Mouse (Mus musculus) midbrain, embryonic 12.5 days (tissue): ENCODE results near the gene Bicdl2. TPM values are rescaled to one million over a fixed set of nuclear protein-coding genes. Genes with fewer than 3 reads are reported as not detected.

Source experiments
- ATAC-seq: fragments of 200-750 bp; cut with Nextera tagmentation; 2 replicates; pipeline ENCODE4 v1.8.0; 2017; ENCODE audit warnings: low read depth, moderate TSS enrichment, moderate library complexity; ENCODE audit not compliant: low FRiP score
- H3K27ac ChIP-seq: fragments of 300-500 bp; sonication (generic); replicated peaks from 2 replicates; pipeline ENCODE4 v1.5.1; 2016; ENCODE audit warnings: mild to moderate bottlenecking
- H3K27me3 ChIP-seq: fragments of 300-500 bp; sonication (generic); 2 replicates; pipeline ENCODE4 v1.6.1; 2016; ENCODE audit warnings: mild to moderate bottlenecking
- H3K36me3 ChIP-seq: fragments of 300-500 bp; sonication (generic); 2 replicates; pipeline ENCODE4 v1.6.1; 2016
- H3K4me1 ChIP-seq: fragments of 300-500 bp; sonication (generic); 2 replicates; pipeline ENCODE4 v1.6.1; 2016
- H3K4me2 ChIP-seq: fragments of 300-500 bp; sonication (generic); replicated peaks from 2 replicates; pipeline ENCODE4 v1.6.1; 2016; ENCODE audit warnings: mild to moderate bottlenecking, moderate library complexity
- H3K4me3 ChIP-seq: fragments of 300-500 bp; sonication (generic); 2 replicates; pipeline ENCODE4 v1.5.1; 2016; ENCODE audit warnings: mild to moderate bottlenecking
- H3K9ac ChIP-seq: fragments of 300-500 bp; sonication (generic); replicated peaks from 2 replicates; pipeline ENCODE4 v1.6.1; 2016; ENCODE audit warnings: mild to moderate bottlenecking, moderate library complexity
- H3K9me3 ChIP-seq: fragments of 300-500 bp; sonication (generic); 2 replicates; pipeline ENCODE4 v1.6.1; 2016; ENCODE audit warnings: mild to moderate bottlenecking
- WGBS: fragments of 180-500 bp; shearing (Covaris S2); methylation state at CpG from one replicate; pipeline ENCODE4 v1.1.7; 2016; 5-methylcytosine and 5-hydroxymethylcytosine counted together
- polyA plus RNA-seq: library from polyadenylated mRNA; unstranded; fragments of >200 nt; fragmentation: Nextera tagmentation; extraction: Ambion mirVana; gene quantifications from 2 replicates; pipeline ENCODE4 v1.2.1, GENCODE M21; 2016

Bicdl2 gene
- polyA plus RNA-seq, 1 experiment from 2014 or later: 0.14 TPM

DNA sequence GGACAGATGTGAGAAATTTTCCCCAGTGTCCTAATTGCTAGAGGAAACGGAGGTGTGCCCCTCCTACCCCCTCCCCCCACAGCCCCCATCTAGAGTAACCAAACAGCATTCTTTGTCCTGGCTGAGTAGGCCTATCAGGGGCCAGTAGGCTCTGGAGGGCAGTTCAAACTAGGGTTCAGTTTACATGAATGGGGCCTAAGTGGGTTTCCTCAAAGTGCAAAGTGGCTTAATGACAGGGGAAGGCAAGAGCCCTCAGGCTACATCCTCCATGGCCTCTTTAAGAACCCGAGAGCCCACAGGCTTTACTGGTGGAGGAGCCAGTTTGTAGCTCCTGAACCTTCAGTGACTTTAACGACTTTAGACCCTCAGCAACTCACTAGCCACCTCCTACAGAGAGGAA lies 35.5 kb downstream of the Bicdl2 start:
- no peak for ATAC-seq
- no peaks in the 10 kb centered on the region for H3K36me3 ChIP-seq
- H3K27ac ChIP-seq: no peak overlapping the region
- peaks cover 48% of the 10 kb centered on the region for H3K27me3 ChIP-seq
- no peak overlapping the region for H3K4me2 ChIP-seq
- 17% methylated on average over 3 of the region's 3 CpGs for WGBS
- H3K9ac ChIP-seq: no peak overlapping the region
- H3K4me1 ChIP-seq: 0 out of 2 replicates have a peak, but pooled peaks cover 4% of the 10 kb centered on the region
- no peak overlapping the region for H3K4me3 ChIP-seq
- H3K9me3 ChIP-seq: no peaks in the 10 kb centered on the region

DNA sequence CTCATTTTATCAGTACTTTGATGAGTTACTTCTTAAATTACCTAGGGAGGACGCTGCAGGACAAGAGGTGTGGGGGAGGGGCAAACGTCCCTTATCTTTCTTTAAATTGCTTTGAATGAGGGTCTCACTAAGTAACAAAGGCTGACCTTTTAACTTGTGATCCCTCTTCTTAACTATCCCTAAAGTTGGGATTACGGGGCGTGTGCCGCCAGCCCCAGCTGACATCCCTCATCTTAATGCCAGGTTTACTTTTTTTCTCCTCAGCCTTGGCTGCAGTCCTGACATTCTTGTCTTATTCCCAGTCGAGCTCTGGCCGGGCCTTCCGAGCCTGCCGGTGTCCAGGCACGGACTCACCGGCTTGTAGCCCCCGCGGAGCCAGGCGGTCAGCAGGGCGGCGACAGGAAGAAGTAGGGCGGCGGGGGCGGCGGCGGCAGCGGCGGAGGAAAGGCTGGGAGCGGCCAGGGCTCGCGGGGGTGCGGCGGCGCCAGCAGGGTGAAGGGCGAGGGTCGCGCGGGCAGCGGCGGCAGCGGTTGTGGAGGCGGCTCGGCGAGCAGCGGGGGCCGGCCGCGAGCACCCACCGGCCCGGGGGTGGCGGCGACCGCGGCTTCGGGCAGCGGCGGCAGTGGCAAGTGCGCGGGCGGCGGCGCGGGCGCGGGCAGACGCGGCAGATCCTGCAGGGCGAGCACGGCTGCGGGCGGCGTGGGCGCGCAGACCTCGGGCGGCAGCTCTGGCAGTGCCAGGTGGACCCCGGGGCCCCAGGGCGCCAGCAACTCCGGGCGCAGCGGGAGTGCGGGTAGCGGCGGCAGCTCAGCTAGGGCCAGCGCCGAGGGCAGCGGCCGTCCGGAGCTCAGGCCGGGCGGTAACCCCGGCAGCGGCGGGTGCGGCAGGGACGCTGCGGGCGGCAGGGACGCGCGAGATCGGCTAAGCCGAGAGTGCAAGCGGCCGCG lies 39.1 kb downstream of the Bicdl2 start:
- Histone ChIP-seq H3K27me3 (peaks cover 59% of the 10 kb centered on the region), H3K9me3 (no peaks in the 10 kb centered on the region), H3K9ac (peak overlapping the region; percentile 64), H3K4me1 (0 out of 2 replicates have a peak, but pooled peaks cover 4% of the 10 kb centered on the region), H3K27ac (0 out of 2 replicates have a peak overlapping the region, but pooled peaks have one; percentile 35), H3K4me3 (peak overlapping the region; percentile 75), H3K4me2 (peak overlapping the region; percentile 99), H3K36me3 (no peaks in the 10 kb centered on the region)
- peak; percentile 78 for ATAC-seq
- under 1% methylated on average over 82 of the region's 101 CpGs for WGBS

DNA sequence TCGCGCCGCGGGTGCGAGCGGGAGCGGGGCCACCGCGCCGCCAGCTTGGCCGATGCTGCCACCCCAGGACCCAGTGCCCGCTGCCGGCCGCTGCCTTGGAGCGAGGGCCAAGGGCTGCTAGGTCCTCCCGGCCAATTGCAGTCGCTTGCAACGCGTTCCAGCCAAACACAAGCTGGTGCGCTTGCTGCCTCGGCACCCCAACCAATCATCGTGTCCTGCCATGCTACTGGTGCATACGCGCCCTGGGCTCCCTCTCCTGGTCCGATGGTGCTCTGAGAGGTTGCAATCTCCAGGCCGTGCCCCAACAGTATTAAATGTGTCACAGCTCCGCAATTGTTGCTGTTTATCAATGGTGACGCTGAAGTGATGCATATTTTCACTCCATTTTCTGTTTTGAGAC lies 39.8 kb downstream of the Bicdl2 start:
- peak; percentile 99 for ATAC-seq
- WGBS: under 1% methylated on average over 14 of the region's 28 CpGs
- Histone ChIP-seq H3K9ac (peak overlapping the region; percentile 64), H3K27me3 (peaks cover 61% of the 10 kb centered on the region), H3K9me3 (no peaks in the 10 kb centered on the region), H3K4me1 (0 out of 2 replicates have a peak, but pooled peaks cover 4% of the 10 kb centered on the region), H3K36me3 (no peaks in the 10 kb centered on the region), H3K4me3 (peak overlapping the region; percentile 75), H3K4me2 (peak overlapping the region; percentile 99), H3K27ac (0 out of 2 replicates have a peak overlapping the region, but pooled peaks have one; percentile 35)

DNA sequence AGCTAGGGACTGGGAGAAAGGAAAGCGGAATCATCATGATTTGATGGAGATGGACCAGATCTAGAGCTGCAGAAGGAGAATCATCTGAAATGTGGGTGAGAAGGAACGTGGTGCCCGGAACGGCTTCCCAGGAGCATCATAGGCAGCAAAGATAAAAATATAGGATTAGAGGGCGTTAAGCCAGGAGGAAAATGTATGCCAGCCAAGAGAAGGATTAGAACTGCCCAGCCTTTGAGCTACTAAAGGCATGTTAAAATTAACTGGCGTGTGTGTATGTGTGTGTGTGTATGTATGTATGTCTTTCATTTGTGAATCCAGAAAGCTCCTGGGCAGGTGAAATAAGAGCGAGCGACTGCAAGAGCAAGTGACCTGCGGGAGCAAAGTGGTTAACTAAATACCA lies 43.0 kb downstream of the Bicdl2 start:
- peaks cover 54% of the 10 kb centered on the region for H3K27me3 ChIP-seq
- WGBS: 83% methylated on average over 9 of the region's 9 CpGs
- no peak for ATAC-seq

DNA sequence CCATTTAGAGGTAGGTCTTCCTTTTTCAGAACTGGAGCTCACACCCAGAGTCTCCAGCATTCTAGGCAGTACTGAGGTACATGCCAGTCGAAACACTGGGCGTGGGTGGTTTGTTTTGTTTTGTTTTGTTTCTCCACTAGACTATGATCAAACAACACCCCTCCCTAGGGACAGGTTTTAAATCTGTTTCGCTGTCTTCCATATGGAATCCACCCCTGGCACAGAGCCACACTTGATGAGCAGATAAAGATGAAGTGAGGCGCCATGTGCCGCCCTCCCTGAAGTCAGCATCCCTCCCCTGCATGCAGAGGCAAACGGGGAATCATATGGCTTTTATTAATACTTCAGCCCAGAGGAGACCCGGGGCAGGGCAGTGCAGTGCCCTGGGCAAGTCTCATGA lies 44.4 kb downstream of the Bicdl2 start:
- H3K27ac ChIP-seq: no peak overlapping the region
- ATAC-seq: no peak
- no peaks in the 10 kb centered on the region for H3K9me3 ChIP-seq
- no peak overlapping the region for H3K4me2 ChIP-seq
- H3K4me3 ChIP-seq: no peak overlapping the region
- no peaks in the 10 kb centered on the region for H3K4me1 ChIP-seq
- no peaks in the 10 kb centered on the region for H3K36me3 ChIP-seq
- H3K27me3 ChIP-seq: peaks cover 43% of the 10 kb centered on the region
- H3K9ac ChIP-seq: no peak overlapping the region
- 65% methylated on average over 7 of the region's 7 CpGs for WGBS

More for the DNA sequence above, 43.0 kb downstream of the Bicdl2 start:
- H3K4me2 ChIP-seq: no peak overlapping the region
- no peak overlapping the region for H3K27ac ChIP-seq
- H3K9me3 ChIP-seq: no peaks in the 10 kb centered on the region
- no peak overlapping the region for H3K9ac ChIP-seq
- H3K36me3 ChIP-seq: no peaks in the 10 kb centered on the region
- H3K4me1 ChIP-seq: 0 out of 2 replicates have a peak, but pooled peaks cover 4% of the 10 kb centered on the region
- H3K4me3 ChIP-seq: no peak overlapping the region

DNA sequence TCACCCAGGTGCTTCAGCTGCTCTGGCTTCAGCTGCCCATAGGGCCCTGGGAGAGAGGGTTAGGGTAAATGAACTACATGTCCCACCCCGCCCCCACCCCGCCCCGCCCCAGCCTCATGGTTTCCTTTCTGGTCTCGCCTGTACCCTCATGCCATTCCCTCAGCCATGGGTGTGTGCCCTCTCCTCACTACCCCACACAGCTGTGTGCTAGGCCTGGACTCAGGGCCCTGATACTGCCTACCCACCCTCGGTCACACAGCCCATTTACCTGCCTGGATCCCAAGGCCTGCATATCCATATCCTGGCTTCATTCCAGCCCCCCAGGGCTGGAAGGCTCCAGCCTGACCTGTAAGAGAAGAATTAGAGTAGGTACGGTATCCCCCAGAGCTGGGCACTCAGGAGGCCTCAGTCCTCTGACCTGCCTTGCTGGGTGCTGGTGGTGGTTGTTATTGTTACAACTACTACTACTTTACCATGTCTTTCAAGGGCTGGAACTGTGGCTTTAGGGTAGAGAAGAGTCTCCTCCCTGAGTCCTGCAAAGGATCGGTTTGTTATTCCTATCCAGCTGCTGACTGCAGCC lies 45.3 kb downstream of the Bicdl2 start:
- Histone ChIP-seq H3K9me3 (no peaks in the 10 kb centered on the region), H3K4me1 (no peaks in the 10 kb centered on the region), H3K27me3 (peaks cover 37% of the 10 kb centered on the region), H3K4me3 (no peak overlapping the region), H3K36me3 (no peaks in the 10 kb centered on the region), H3K4me2 (no peak overlapping the region), H3K27ac (no peak overlapping the region), H3K9ac (no peak overlapping the region)
- 85% methylated on average over 7 of the region's 7 CpGs for WGBS
- ATAC-seq: peak; percentile 49

DNA sequence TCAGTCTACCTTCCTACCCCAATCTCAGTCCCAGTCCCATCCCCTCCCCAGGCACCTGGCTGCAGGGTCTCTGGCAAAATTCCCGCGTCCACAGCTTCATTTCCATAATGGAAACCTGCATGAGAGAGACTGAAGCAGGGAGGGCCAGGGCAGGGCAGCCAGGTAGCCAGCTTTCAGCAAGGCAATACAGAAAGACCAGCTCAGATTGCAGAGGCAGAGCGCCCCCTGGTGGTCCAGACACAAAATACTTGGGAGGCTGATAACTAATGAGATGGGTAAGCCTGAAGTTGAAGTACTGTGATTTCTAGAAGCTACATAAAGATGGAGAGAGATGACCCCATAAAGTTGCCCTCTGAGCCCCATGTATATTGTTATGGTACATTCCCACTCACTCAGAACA lies 45.9 kb downstream of the Bicdl2 start:
- H3K27me3 ChIP-seq: peaks cover 31% of the 10 kb centered on the region
- H3K27ac ChIP-seq: no peak overlapping the region
- no peak overlapping the region for H3K4me2 ChIP-seq
- no peak overlapping the region for H3K9ac ChIP-seq
- no peaks in the 10 kb centered on the region for H3K4me1 ChIP-seq
- 0% methylated on average over 3 of the region's 3 CpGs for WGBS
- no peaks in the 10 kb centered on the region for H3K36me3 ChIP-seq
- ATAC-seq: peak; percentile 41; the same call in 1 of the 2 replicates
- no peaks in the 10 kb centered on the region for H3K9me3 ChIP-seq
- H3K4me3 ChIP-seq: no peak overlapping the region

DNA sequence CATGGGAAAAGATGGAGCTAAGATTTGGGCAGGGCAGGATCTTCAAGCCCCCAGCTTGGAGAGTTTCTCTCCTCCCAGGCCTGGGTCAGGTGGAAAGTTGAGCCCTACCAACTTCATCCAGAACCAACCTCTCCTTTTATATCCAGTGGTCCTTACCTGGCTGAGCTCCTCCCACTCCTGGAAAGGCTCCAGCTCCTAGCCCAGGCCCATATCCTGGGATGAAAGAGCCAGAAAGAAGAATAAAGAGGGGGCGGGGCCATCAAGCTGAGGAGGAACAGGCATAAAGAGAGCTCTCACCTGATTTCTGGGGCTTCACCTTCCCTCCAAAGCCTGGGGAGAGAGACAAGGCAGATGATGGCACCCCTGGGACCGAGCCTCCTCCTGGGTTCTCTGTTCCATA lies 56.7 kb downstream of the Bicdl2 start:
- 63% methylated on average over 2 of the region's 2 CpGs for WGBS
- no peak overlapping the region for H3K27ac ChIP-seq
- no peak overlapping the region for H3K4me3 ChIP-seq
- no peaks in the 10 kb centered on the region for H3K36me3 ChIP-seq
- no peak overlapping the region for H3K9ac ChIP-seq
- ATAC-seq: no peak
- H3K4me2 ChIP-seq: no peak overlapping the region
- H3K4me1 ChIP-seq: no peaks in the 10 kb centered on the region
- H3K9me3 ChIP-seq: no peaks in the 10 kb centered on the region
- H3K27me3 ChIP-seq: peaks cover 13% of the 10 kb centered on the region

Other genes with a start within 250 kb of the Bicdl2 start
- not detected in 2 replicates for gene Vmn2r117, start 180.8 kb upstream of the Bicdl2 start, polyA plus RNA-seq
- 21.8 and 22.4 TPM in 2 replicates for gene Zfp213, start 96.3 kb upstream of the Bicdl2 start, polyA plus RNA-seq
- gene Zfp13, start 61.0 kb upstream of the Bicdl2 start, polyA plus RNA-seq: 24.1 and 25.9 TPM in 2 replicates
- 0.16 TPM in 1 of 2 replicates, not detected in the other for gene Zscan10, start 59.6 kb upstream of the Bicdl2 start, polyA plus RNA-seq
- 1.5 and 1.7 TPM in 2 replicates for gene Mmp25, start 15.2 kb upstream of the Bicdl2 start, polyA plus RNA-seq
- 52.2 and 52.8 TPM in 2 replicates for gene Hcfc1r1, start 13.1 kb downstream of the Bicdl2 start, polyA plus RNA-seq
- 46.7 and 48.5 TPM in 2 replicates for gene Thoc6, start 13.4 kb downstream of the Bicdl2 start, polyA plus RNA-seq
- 2.2 and 2.5 TPM in 2 replicates for gene Tnfrsf12a, start 17.0 kb downstream of the Bicdl2 start, polyA plus RNA-seq
- 1.7 and 2.8 TPM in 2 replicates for gene Cldn6, start 18.7 kb downstream of the Bicdl2 start, polyA plus RNA-seq
- 0.84 TPM in 2 replicates for gene Cldn9, start 23.5 kb downstream of the Bicdl2 start, polyA plus RNA-seq
- 0.14 TPM in 1 of 2 replicates, not detected in the other for gene 1520401A03Rik, start 62.3 kb downstream of the Bicdl2 start, polyA plus RNA-seq
- gene Pkmyt1, start 65.8 kb downstream of the Bicdl2 start, polyA plus RNA-seq: 36.9 and 40.8 TPM in 2 replicates
- 40.4 and 41.2 TPM in 2 replicates for gene Paqr4, start 80.4 kb downstream of the Bicdl2 start, polyA plus RNA-seq
- gene Kremen2, start 85.3 kb downstream of the Bicdl2 start, polyA plus RNA-seq: 1.2 and 1.5 TPM in 2 replicates
- gene Flywch1, start 111.1 kb downstream of the Bicdl2 start, polyA plus RNA-seq: 212 and 220 TPM in 2 replicates
- 33.6 and 37.2 TPM in 2 replicates for gene Flywch2, start 125.6 kb downstream of the Bicdl2 start, polyA plus RNA-seq
- gene Srrm2, start 130.0 kb downstream of the Bicdl2 start, polyA plus RNA-seq: 736 and 744 TPM in 2 replicates
- 1,125 and 1,165 TPM in 2 replicates for gene Elob, start 168.6 kb downstream of the Bicdl2 start, polyA plus RNA-seq
- 0.48 and 0.76 TPM in 2 replicates for gene Prss33, start 175.6 kb downstream of the Bicdl2 start, polyA plus RNA-seq
- gene Prss32, start 183.3 kb downstream of the Bicdl2 start, polyA plus RNA-seq: not detected in 2 replicates
- 0.82 and 0.91 TPM in 2 replicates for gene Prss41, start 183.7 kb downstream of the Bicdl2 start, polyA plus RNA-seq
- not detected in 2 replicates for gene Prss21, start 207.6 kb downstream of the Bicdl2 start, polyA plus RNA-seq
- not detected in 2 replicates for gene Dcpp1, start 220.4 kb downstream of the Bicdl2 start, polyA plus RNA-seq
- not detected in 2 replicates for gene Dcpp2, start 220.4 kb downstream of the Bicdl2 start, polyA plus RNA-seq